Mouse (Mus musculus) olfactory bulb, adult 2 months (tissue): Measurements from ENCODE around the gene Zfp457. TPM values are rescaled to one million over a fixed set of nuclear protein-coding genes. Genes with fewer than 3 reads are reported as not detected.

Experiments used
- H3K27ac ChIP-seq: fragments of 200-500 bp; 2 replicates; pipeline ENCODE4 v1.5.1; 2012; ENCODE audit warnings: low read depth, low read length; ENCODE audit not compliant: insufficient read depth
- H3K4me1 ChIP-seq: fragments of 200-500 bp; 2 replicates; pipeline ENCODE4 v1.6.1; 2012; ENCODE audit warnings: low read length; ENCODE audit not compliant: control insufficient read depth, insufficient read depth
- H3K4me3 ChIP-seq: fragments of 200-500 bp; 2 replicates; pipeline ENCODE4 v1.5.1; 2012; ENCODE audit warnings: mild to moderate bottlenecking, low read depth, low read length, moderate library complexity; ENCODE audit not compliant: insufficient read depth
- CTCF ChIP-seq: fragments of 200-500 bp; IDR thresholded peaks from 2 replicates; pipeline ENCODE4 v1.5.1; 2012; ENCODE audit warnings: low read depth, mild to moderate bottlenecking, low read length, moderate library complexity; ENCODE audit not compliant: insufficient read depth
- POLR2A ChIP-seq: fragments of 200-500 bp; IDR thresholded peaks from 2 replicates; pipeline ENCODE4 v1.6.1; 2012; ENCODE audit warnings: mild to moderate bottlenecking, low read depth, low read length, moderate library complexity; ENCODE audit not compliant: insufficient read depth
- WGBS: fragments of 180-500 bp; shearing (Covaris S2); methylation state at CpG from one replicate; pipeline ENCODE4 v1.1.7; 2018; 5-methylcytosine and 5-hydroxymethylcytosine counted together
- polyA plus RNA-seq: library from polyadenylated mRNA; stranded (reverse); fragments of >200 nt; gene quantifications from 2 replicates; pipeline ENCODE4 v1.2.4, GENCODE M21; 2012; ENCODE audit warnings: low replicate concordance; ENCODE audit not compliant: missing spikeins, insufficient read depth, insufficient read length

The Zfp457 gene
- polyA plus RNA-seq, 1 experiment, result not detected

DNA sequence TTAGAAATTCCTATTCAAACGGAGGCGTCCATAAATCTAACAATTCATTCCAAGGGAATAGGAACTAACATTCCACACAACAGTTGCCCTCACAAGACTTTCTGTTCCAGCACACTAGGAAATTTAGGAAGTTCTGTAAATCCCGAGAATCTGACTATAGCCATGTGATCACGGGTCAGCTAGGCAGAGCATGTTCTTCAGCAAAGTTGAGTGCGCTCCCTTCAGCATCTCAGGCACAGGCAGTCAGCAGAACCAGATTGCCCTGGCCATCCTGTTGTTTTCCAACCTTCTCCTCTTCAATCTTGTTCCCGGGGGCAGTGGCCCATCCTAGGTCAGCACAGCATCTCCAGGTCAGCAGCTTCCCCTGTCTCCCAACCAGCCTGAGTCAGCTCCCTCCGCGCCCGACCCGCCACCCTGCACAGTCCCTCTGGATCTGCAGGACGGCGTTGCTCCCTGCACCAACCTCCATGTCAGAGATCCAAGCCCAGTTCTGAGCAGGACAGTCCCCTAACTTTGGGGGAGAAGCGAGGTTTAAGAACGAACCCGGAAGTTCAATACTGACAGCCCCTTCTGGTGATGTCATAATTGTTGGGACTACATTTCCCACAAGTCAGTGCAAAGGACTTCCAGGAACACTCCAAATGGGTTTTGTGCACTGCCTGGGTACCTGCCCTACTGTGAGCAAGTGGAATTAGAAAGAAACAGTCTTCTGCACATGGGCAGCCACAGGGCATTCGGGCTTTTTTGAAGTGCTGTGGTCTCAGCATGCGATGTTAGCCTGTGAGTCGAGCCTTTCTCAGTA is 37.5 kb downstream of the Zfp457 start:
- Histone ChIP-seq H3K27ac (peak overlapping the region; percentile 41; the same call in 1 of the 2 replicates), H3K4me1 (peaks cover 2% of the 10 kb centered on the region; the same call in 1 of the 2 replicates), H3K4me3 (peak overlapping the region; percentile 97)
- 4% methylated on average over 18 of the region's 18 CpGs for WGBS
- TF ChIP-seq POLR2A, result peak; percentile 33; the same call in 1 of the 2 replicates
- TF ChIP-seq CTCF, result no peak

Other genes with a start within 250 kb of the Zfp457 start
- gene Zfp712, start 245.3 kb downstream of the Zfp457 start, polyA plus RNA-seq, result not detected in 2 replicates
- not detected in 2 replicates for gene Zfp708, start 208.5 kb downstream of the Zfp457 start, polyA plus RNA-seq
- not detected in 2 replicates for gene Gm28557, start 197.9 kb downstream of the Zfp457 start, polyA plus RNA-seq
- not detected in 2 replicates for gene Rslcan18, start 190.2 kb downstream of the Zfp457 start, polyA plus RNA-seq
- gene Zfp759, start 184.8 kb downstream of the Zfp457 start, polyA plus RNA-seq, result not detected in 2 replicates
- not detected in 2 replicates for gene Rsl1, start 133.3 kb downstream of the Zfp457 start, polyA plus RNA-seq
- not detected in 2 replicates for gene Zfp455, start 112.0 kb downstream of the Zfp457 start, polyA plus RNA-seq
- not detected in 2 replicates for gene Zfp458, start 28.0 kb downstream of the Zfp457 start, polyA plus RNA-seq
- gene Zfp595, start 26.1 kb upstream of the Zfp457 start, polyA plus RNA-seq, result not detected in 2 replicates
- not detected in 2 replicates for gene Gm28044, start 54.1 kb upstream of the Zfp457 start, polyA plus RNA-seq
- not detected in 2 replicates for gene Zfp953, start 54.1 kb upstream of the Zfp457 start, polyA plus RNA-seq
- not detected in 2 replicates for gene Gm28041, start 69.2 kb upstream of the Zfp457 start, polyA plus RNA-seq
- gene Zfp456, start 69.3 kb upstream of the Zfp457 start, polyA plus RNA-seq, result not detected in 2 replicates
- not detected in 2 replicates for gene Zfp429, start 93.3 kb upstream of the Zfp457 start, polyA plus RNA-seq
- not detected in 2 replicates for gene Zfp459, start 114.9 kb upstream of the Zfp457 start, polyA plus RNA-seq
- gene Zfp874a, start 145.1 kb upstream of the Zfp457 start, polyA plus RNA-seq, result not detected in 2 replicates
- gene Zfp874b, start 177.8 kb upstream of the Zfp457 start, polyA plus RNA-seq, result 211 and 281 TPM in 2 replicates
- not detected in 2 replicates for gene Zfp58, start 194.1 kb upstream of the Zfp457 start, polyA plus RNA-seq
- not detected in 2 replicates for gene Gm26965, start 219.7 kb upstream of the Zfp457 start, polyA plus RNA-seq
- gene Zfp87, start 219.7 kb upstream of the Zfp457 start, polyA plus RNA-seq, result not detected in 2 replicates
- not detected in 2 replicates for gene Zfp748, start 247.3 kb upstream of the Zfp457 start, polyA plus RNA-seq